Mouse (Mus musculus): ENCODE data around the gene Jakmip3.

DNA sequence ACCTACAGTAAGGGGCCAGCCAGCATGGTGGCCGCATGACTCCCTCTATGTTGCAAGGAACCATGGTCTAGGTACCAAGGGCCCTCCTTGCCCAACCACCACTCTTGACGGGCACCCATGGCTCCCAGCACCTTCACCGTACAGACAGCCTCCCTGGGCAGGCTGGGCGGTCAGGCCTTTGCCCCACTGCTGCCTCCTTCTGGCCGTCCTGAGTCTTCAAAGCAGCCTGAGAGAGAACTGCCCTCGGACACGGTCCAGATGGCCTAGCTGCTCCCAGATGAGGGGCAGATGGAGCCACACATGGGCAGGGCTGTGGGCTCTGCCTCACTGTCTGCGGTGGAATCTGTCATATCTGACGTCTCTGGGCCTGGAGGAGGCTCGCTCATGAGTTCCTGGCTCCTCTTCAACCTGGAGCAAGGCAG, 163.4 kb downstream of the Jakmip3 start:
- TF ChIP-seq POLR2A (IDR thresholded peaks at IDR 0.05; ENCODE audit: low read depth, low read length) (no peak), CTCF (IDR thresholded peaks at IDR 0.05; ENCODE audit: extremely low read depth, insufficient read length, insufficient replicate concordance, low read depth, low read length) (no peak)
